Mouse (Mus musculus) adrenal gland, postnatal 10 days (tissue): ENCODE measurements around the gene Dolpp1. TPM values are rescaled to one million over a fixed set of nuclear protein-coding genes. Genes with fewer than 3 reads are reported as not detected.
A peak's percentile ranks its signal among the peaks of the same experiment; 100 is the strongest.

ENCODE experiments used
- DNase-seq: peaks from one replicate; pipeline ENCODE4 v3.0.0; 2021; ENCODE audit warnings: mixed read lengths
- long read RNA-seq, 2 experiments: library from polyadenylated mRNA; stranded (forward); transcript quantifications; one replicate each; pipeline ENCODE4 v2.0.0; 2021
- total RNA-seq, 2 experiments: library from RNA; stranded (reverse); gene quantifications; 2 replicates each; pipeline ENCODE4 v1.2.3; 2021

The Dolpp1 gene
- total RNA-seq, result 10 to 100 TPM; 14.5 to 23.6 TPM
- long read RNA-seq, experiment 1, transcript Dolpp1-201 (8 exons, 2,251 nt), result major isoform, 30 of 39 reads
- long read RNA-seq, experiment 1, partial matches to known transcripts, result 1 of 39 reads
- long read RNA-seq, experiment 1, other reads (novel, unspliced or antisense), result 8 of 39 reads
- long read RNA-seq, experiment 2, transcript Dolpp1-201 (8 exons, 2,251 nt), result major isoform, 14 of 18 reads
- long read RNA-seq, experiment 2, partial matches to known transcripts, result 2 of 18 reads
- long read RNA-seq, experiment 2, other reads (novel, unspliced or antisense), result 1 of 18 reads

- peak; percentile 97 for DNase-seq
These were observed at the start of gene Dolpp1 for GRCm38 (mm10) chr2:30392114-30392576. TSS of gene Dolpp1 (plus strand) at chr2:30392254.

- DNase-seq, result no peak
These were observed 49.5 kb upstream of the Dolpp1 start for GRCm38 (mm10) chr2:30342544-30342943.

GRCm38 (mm10) chr2:30343601-30344137 is 48.4 kb upstream of the Dolpp1 start:
- DNase-seq, result peak; percentile 73

GRCm38 (mm10) chr2:30345971-30346676 is 45.9 kb upstream of the Dolpp1 start:
- DNase-seq, result no peak

- DNase-seq, result peak; percentile 56
These were observed 42.9 kb upstream of the Dolpp1 start for GRCm38 (mm10) chr2:30349196-30349595.

GRCm38 (mm10) chr2:30351149-30351548 is 40.9 kb upstream of the Dolpp1 start:
- peak; percentile 52 for DNase-seq

- no peak for DNase-seq
These were observed 36.2 kb upstream of the Dolpp1 start for GRCm38 (mm10) chr2:30355861-30356260.

- no peak for DNase-seq
These were observed 35.8 kb upstream of the Dolpp1 start for GRCm38 (mm10) chr2:30356266-30356665.

- DNase-seq, result no peak
These were observed 35.1 kb upstream of the Dolpp1 start for GRCm38 (mm10) chr2:30356906-30357305.

GRCm38 (mm10) chr2:30357552-30358510 is 34.2 kb upstream of the Dolpp1 start:
- no peak for DNase-seq

- DNase-seq, result peak; percentile 94
These were observed 33.2 kb upstream of the Dolpp1 start, which contains the start of gene Sh3glb2 for GRCm38 (mm10) chr2:30358533-30359531. TSS of gene Sh3glb2 (minus strand) at chr2:30359337.

GRCm38 (mm10) chr2:30360626-30361025 is 31.4 kb upstream of the Dolpp1 start:
- DNase-seq, result no peak

- DNase-seq, result no peak
These were observed 29.2 kb upstream of the Dolpp1 start for GRCm38 (mm10) chr2:30362865-30363264.

GRCm38 (mm10) chr2:30363773-30364650 is 28.0 kb upstream of the Dolpp1 start, which contains the start of gene Miga2:
TSS of gene Miga2 (plus strand) at chr2:30364233.
- peak; percentile 99 for DNase-seq

- peak; percentile 57 for DNase-seq
These were observed 26.6 kb upstream of the Dolpp1 start for GRCm38 (mm10) chr2:30365281-30366069.

- no peak for DNase-seq
These were observed 25.9 kb upstream of the Dolpp1 start for GRCm38 (mm10) chr2:30366203-30366602.

GRCm38 (mm10) chr2:30371544-30371943 is 20.5 kb upstream of the Dolpp1 start:
- no peak for DNase-seq

- no peak for DNase-seq
These were observed 19.3 kb upstream of the Dolpp1 start for GRCm38 (mm10) chr2:30372726-30373125.

GRCm38 (mm10) chr2:30375893-30376292 is 16.2 kb upstream of the Dolpp1 start:
- peak; percentile 61 for DNase-seq
